Mouse (Mus musculus): Measurements from ENCODE around the gene Rtl1. TPM values are rescaled to one million over a fixed set of nuclear protein-coding genes. Genes with fewer than 3 reads are reported as not detected.

The Rtl1 gene
- under 1 TPM; 0.05 to 0.14 TPM for total RNA-seq (2021)

GRCm38 (mm10) chr12:109600230-109600629 lies at the start of gene Rtl1:
TSS of gene Rtl1 (minus strand) at chr12:109600330.
- intact Hi-C loops (cut with DNase I): loop anchor here (10.0 kb wide), 1 partner anchor 165 kb away; no protein-coding TSS in a partner anchor
- DNase-seq: no peak

GRCm38 (mm10) chr12:109640560-109641167 lies 40.5 kb upstream of the Rtl1 start:
- no peak for DNase-seq
- intact Hi-C loops (cut with DNase I): no loop called here

GRCm38 (mm10) chr12:109632035-109632434 lies 31.9 kb upstream of the Rtl1 start:
- DNase-seq: no peak
- intact Hi-C loops (cut with DNase I): no loop called here

- intact Hi-C loops (cut with DNase I): no loop called here
Measured at GRCm38 (mm10) chr12:109628887-109629286, 28.8 kb upstream of the Rtl1 start.

GRCm38 (mm10) chr12:109626910-109627309 lies 26.8 kb upstream of the Rtl1 start:
- DNase-seq: no peak
- intact Hi-C loops (cut with DNase I): no loop called here

More at GRCm38 (mm10) chr12:109628887-109629286, 28.8 kb upstream of the Rtl1 start:
- no peak for DNase-seq

- no peak for DNase-seq
- intact Hi-C loops (cut with DNase I): no loop called here
Measured at GRCm38 (mm10) chr12:109620196-109620595, 20.1 kb upstream of the Rtl1 start.

GRCm38 (mm10) chr12:109617993-109618392 lies 17.9 kb upstream of the Rtl1 start:
- intact Hi-C loops (cut with DNase I): no loop called here
- no peak for DNase-seq

GRCm38 (mm10) chr12:109617126-109617525 lies 17.0 kb upstream of the Rtl1 start:
- DNase-seq: no peak
- intact Hi-C loops (cut with DNase I): no loop called here

- intact Hi-C loops (cut with DNase I): no loop called here
- DNase-seq: no peak
Measured at GRCm38 (mm10) chr12:109615371-109615770, 15.2 kb upstream of the Rtl1 start.

- no peak for DNase-seq
- intact Hi-C loops (cut with DNase I): no loop called here
Measured at GRCm38 (mm10) chr12:109614416-109614815, 14.3 kb upstream of the Rtl1 start.

- no peak for DNase-seq
- intact Hi-C loops (cut with DNase I): no loop called here
Measured at GRCm38 (mm10) chr12:109612392-109613385, 12.6 kb upstream of the Rtl1 start.

- intact Hi-C loops (cut with DNase I): loop anchor here (10.0 kb wide), 1 partner anchor 174 kb away; no protein-coding TSS in a partner anchor
- DNase-seq: no peak
Measured at GRCm38 (mm10) chr12:109608576-109609440, 8.7 kb upstream of the Rtl1 start.

GRCm38 (mm10) chr12:109607953-109608352 lies 7.8 kb upstream of the Rtl1 start:
- intact Hi-C loops (cut with DNase I): loop anchor here (10.0 kb wide), 1 partner anchor 173 kb away; no protein-coding TSS in a partner anchor
- no peak for DNase-seq

- intact Hi-C loops (cut with DNase I): loop anchor here (10.0 kb wide), 1 partner anchor 172 kb away; no protein-coding TSS in a partner anchor
- DNase-seq: no peak
Measured at GRCm38 (mm10) chr12:109607191-109607590, 7.1 kb upstream of the Rtl1 start.

GRCm38 (mm10) chr12:109604982-109605721 lies 5.0 kb upstream of the Rtl1 start:
- DNase-seq: no peak
- intact Hi-C loops (cut with DNase I): loop anchor here (10.0 kb wide), 1 partner anchor 170 kb away; no protein-coding TSS in a partner anchor

- intact Hi-C loops (cut with DNase I): loop anchor here (10.0 kb wide), 1 partner anchor 776 kb away; no protein-coding TSS in a partner anchor
- no peak for DNase-seq
Measured at GRCm38 (mm10) chr12:109598551-109599250, 1.4 kb downstream of the Rtl1 start.

- intact Hi-C loops (cut with DNase I): loop anchor here (10.0 kb wide), 1 partner anchor 778 kb away; no protein-coding TSS in a partner anchor
- no peak for DNase-seq
Measured at GRCm38 (mm10) chr12:109596726-109597125, 3.4 kb downstream of the Rtl1 start.

GRCm38 (mm10) chr12:109596232-109596631 lies 3.9 kb downstream of the Rtl1 start:
- intact Hi-C loops (cut with DNase I): loop anchor here (10.0 kb wide), 1 partner anchor 779 kb away; no protein-coding TSS in a partner anchor
- DNase-seq: no peak

GRCm38 (mm10) chr12:109595753-109596152 lies 4.4 kb downstream of the Rtl1 start:
- intact Hi-C loops (cut with DNase I): loop anchor here (10.0 kb wide), 1 partner anchor 779 kb away; no protein-coding TSS in a partner anchor
- peak; percentile 30 to 41 for DNase-seq

All from heart, postnatal 36 days (tissue).